ENCODE assay signal across 9 mouse cellular contexts in genomic region chr8:93495330-93495729, GRCm38 (mm10). TPM values are rescaled to one million over a fixed set of nuclear protein-coding genes. Genes with fewer than 3 reads are reported as not detected.
DNase-seq lines count a peak whose midpoint lies in the region; ATAC-seq and TF ChIP-seq lines count a peak whose summit lies in the region.
"Had no signal": no experiment of that assay in that cellular context is flagged by ENCODE, and none has a peak within 500 bp of the region (broad histone marks: within the 10 kb centered on the region; RNA-seq: fewer than 3 reads in every experiment).

No protein-coding gene starts in this region.

- ATAC-seq in forebrain, embryonic 14.5 days, result no peak
- no peak for ATAC-seq in inflammation-experienced regulatory T-cells, adult 6 months

- TF ChIP-seq CTCF in heart, adult 2 months (IDR thresholded peaks at IDR 0.05), result peak; percentile 77
- peak; percentile 62 for TF ChIP-seq CTCF in E14TG2a.4 (conservative IDR thresholded peaks at IDR 0.05; ENCODE audit: low read length)
- peak; percentile 93 for TF ChIP-seq CTCF in brain, embryonic 14.5 days (IDR thresholded peaks at IDR 0.05; ENCODE audit: borderline replicate concordance, extremely low read depth, insufficient read depth, insufficient read length)

- 16% methylated on average over 6 of the region's 6 CpGs for WGBS in heart, adult 2 months
- WGBS in forebrain, embryonic 14.5 days, result 14% methylated on average over 6 of the region's 6 CpGs

- TF ChIP-seq EP300 in heart, adult 2 months (IDR thresholded peaks at IDR 0.05; ENCODE audit: insufficient read depth, low read depth, low read length), result no peak

- DNase-seq in heart, adult 2 months, result peak; percentile 6 to 37
- no peak for DNase-seq in heart, adult 11 months
- peak; percentile 80 for DNase-seq in brain, embryonic 14.5 days (ENCODE audit: low read depth)
- peak; percentile 76 for DNase-seq in forebrain, embryonic 14.5 days (ENCODE audit: low spot score)
- DNase-seq in layer of hippocampus, adult 9-10 months (ENCODE audit: low spot score), result peak; percentile 40
- DNase-seq in mesoderm, embryonic 11.5 days (ENCODE audit: low read depth, low spot score), result peak; percentile 70
- DNase-seq: liver, embryonic 13.5 days had no signal

- no peak overlapping the region for H3K4me3 ChIP-seq in heart, adult 2 months
- no peak overlapping the region for H3K4me3 ChIP-seq in E14TG2a.4 (replicated peaks; ENCODE audit: low read length)
- H3K4me3 ChIP-seq in forebrain, embryonic 14.5 days (ENCODE audit: low read depth, low read length), result no peak overlapping the region
- H3K4me3 ChIP-seq: liver, embryonic 13.5 days had no signal

- no peak for TF ChIP-seq POLR2A in heart, adult 2 months (IDR thresholded peaks at IDR 0.05; ENCODE audit: insufficient read depth, low read depth, low read length)
- no peak for TF ChIP-seq POLR2A in brain, embryonic 14.5 days (IDR thresholded peaks at IDR 0.05; ENCODE audit: borderline replicate concordance, extremely low read depth, insufficient read depth, insufficient read length, poor library complexity, severe bottlenecking)

- H3K9ac ChIP-seq in heart, adult 2 months (ENCODE audit: low read depth, low read length), result no peak overlapping the region
- no peak overlapping the region for H3K9ac ChIP-seq in forebrain, embryonic 14.5 days (ENCODE audit: low read length)
- H3K9ac ChIP-seq: liver, embryonic 13.5 days had no signal

- no peaks in the 10 kb centered on the region for H3K36me3 ChIP-seq in heart, adult 2 months (ENCODE audit: control insufficient read depth, insufficient read depth, low read length)
- H3K36me3 ChIP-seq in E14TG2a.4 (ENCODE audit: insufficient read depth, low read length), result no peaks in the 10 kb centered on the region
- no peaks in the 10 kb centered on the region for H3K36me3 ChIP-seq in forebrain, embryonic 14.5 days (ENCODE audit: control insufficient read depth, insufficient read depth, low read length)
- H3K36me3 ChIP-seq: liver, embryonic 13.5 days had no signal

- H3K4me2 ChIP-seq in forebrain, embryonic 14.5 days (ENCODE audit: low read length), result no peak overlapping the region
- H3K4me2 ChIP-seq: liver, embryonic 13.5 days had no signal

- no peaks in the 10 kb centered on the region; the same call in 1 of the 2 replicates for H3K27me3 ChIP-seq in heart, adult 2 months (ENCODE audit: control insufficient read depth, insufficient read depth, low read length)
- no peaks in the 10 kb centered on the region for H3K27me3 ChIP-seq in E14TG2a.4 (ENCODE audit: insufficient read depth, low read length)
- H3K27me3 ChIP-seq in forebrain, embryonic 14.5 days (replicated peaks; ENCODE audit: control insufficient read depth, insufficient read depth, low read length), result no peaks in the 10 kb centered on the region
- H3K27me3 ChIP-seq: liver, embryonic 13.5 days had no signal

- H3K79me2 ChIP-seq in heart, adult 2 months (replicated peaks; ENCODE audit: control insufficient read depth, insufficient read depth, low read length), result no peaks in the 10 kb centered on the region

- H3K9me3 ChIP-seq in E14TG2a.4 (ENCODE audit: low read length), result no peaks in the 10 kb centered on the region
- H3K9me3 ChIP-seq in forebrain, embryonic 14.5 days (replicated peaks; ENCODE audit: control insufficient read depth, low read length), result no peaks in the 10 kb centered on the region
- H3K9me3 ChIP-seq: liver, embryonic 13.5 days had no signal

- no peaks in the 10 kb centered on the region for H3K4me1 ChIP-seq in heart, adult 2 months (ENCODE audit: control insufficient read depth, insufficient read depth, low read length)
- H3K4me1 ChIP-seq in E14TG2a.4 (replicated peaks; ENCODE audit: low read depth, low read length), result peaks cover 11% of the 10 kb centered on the region; the same call in 1 of the 2 replicates
- H3K4me1 ChIP-seq in forebrain, embryonic 14.5 days (ENCODE audit: control insufficient read depth, insufficient read depth, low read length), result no peaks in the 10 kb centered on the region
- H3K4me1 ChIP-seq: liver, embryonic 13.5 days had no signal

- H3K27ac ChIP-seq in heart, adult 2 months, result no peak overlapping the region
- H3K27ac ChIP-seq in forebrain, embryonic 14.5 days (ENCODE audit: low read depth, low read length), result no peak overlapping the region
- H3K27ac ChIP-seq: liver, embryonic 13.5 days had no signal

- intact Hi-C loops in heart, adult 2 months (cut with DNase I), result loop anchor here (1.0 kb wide), 1 partner anchor 484 kb away; no protein-coding TSS in a partner anchor

RNA-seq across cellular contexts. Expression of gene Ces5a, which starts 40.3 kb away (rescaled TPM):
- not detected for total RNA-seq in heart, adult 2 months (2021)
- not detected in 2 replicates for polyA plus RNA-seq in heart, adult 2 months (2012; rRNA removed)
- 0.51 and 0.54 TPM in 2 replicates for polyA plus RNA-seq in brain, embryonic 14.5 days (2012; rRNA removed)
- 0.38 and 0.63 TPM in 2 replicates for polyA plus RNA-seq in forebrain, embryonic 14.5 days (2014; fragmentation: Nextera tagmentation; extraction: Ambion mirVana)
- polyA plus RNA-seq in inflammation-experienced regulatory T-cells, adult 6 months (2017; shearing (Covaris generic)), result under 1 TPM in 1 of 3 experiments, not detected in 2; 0.35 TPM
- polyA plus RNA-seq: liver, embryonic 13.5 days had no signal
